Mouse (Mus musculus): ENCODE data around the gene Cbx8. TPM values are rescaled to one million over a fixed set of nuclear protein-coding genes. Genes with fewer than 3 reads are reported as not detected.

The Cbx8 gene
- polyA plus RNA-seq, 1 experiment from 2014 or later: 6.4 TPM

GRCm38 (mm10) chr11:119079445-119079837 is 38.7 kb upstream of the Cbx8 start:
- peaks cover 21% of the 10 kb centered on the region; the same call in 1 of the 2 replicates for H3K36me3 ChIP-seq (ENCODE audit: control insufficient read depth, insufficient read depth)
- peak overlapping the region; percentile 68 for H3K27ac ChIP-seq (ENCODE audit: low read depth, low read length)
- TF ChIP-seq CTCF (IDR thresholded peaks at IDR 0.05; ENCODE audit: low read depth): no peak
- 46% methylated on average over 7 of the region's 7 CpGs for WGBS
- no peaks in the 10 kb centered on the region for H3K27me3 ChIP-seq (replicated peaks; ENCODE audit: control insufficient read depth, insufficient read depth, low read length)
- H3K4me1 ChIP-seq (replicated peaks; ENCODE audit: control insufficient read depth, insufficient read depth, low read length): peaks cover 25% of the 10 kb centered on the region; the same call in 1 of the 2 replicates
- peak overlapping the region; percentile 55 for H3K4me2 ChIP-seq (replicated peaks; ENCODE audit: low read depth)
- ATAC-seq: no peak
- peak overlapping the region; percentile 34 for H3K9ac ChIP-seq (ENCODE audit: low read depth, low read length)
- H3K9me3 ChIP-seq (ENCODE audit: control insufficient read depth): no peaks in the 10 kb centered on the region
- 0 out of 2 replicates have a peak overlapping the region, but pooled peaks have one; percentile 17 for H3K4me3 ChIP-seq (ENCODE audit: low read depth, low read length)

GRCm38 (mm10) chr11:119078691-119079444 is 38.1 kb upstream of the Cbx8 start:
- H3K27ac ChIP-seq (ENCODE audit: low read depth, low read length): peak overlapping the region; percentile 68; the same call in 1 of the 2 replicates
- peak; percentile 27; the same call in 1 of the 2 replicates for ATAC-seq
- H3K4me3 ChIP-seq (ENCODE audit: low read depth, low read length): peak overlapping the region; percentile 17
- WGBS: 13% methylated on average over 26 of the region's 27 CpGs
- H3K4me2 ChIP-seq (replicated peaks; ENCODE audit: low read depth): peak overlapping the region; percentile 55
- TF ChIP-seq CTCF (IDR thresholded peaks at IDR 0.05; ENCODE audit: low read depth): no peak
- peak overlapping the region; percentile 34 for H3K9ac ChIP-seq (ENCODE audit: low read depth, low read length)
- H3K4me1 ChIP-seq (replicated peaks; ENCODE audit: control insufficient read depth, insufficient read depth, low read length): peaks cover 22% of the 10 kb centered on the region; the same call in 1 of the 2 replicates
- H3K9me3 ChIP-seq (ENCODE audit: control insufficient read depth): no peaks in the 10 kb centered on the region
- H3K36me3 ChIP-seq (ENCODE audit: control insufficient read depth, insufficient read depth): peaks cover 21% of the 10 kb centered on the region; the same call in 1 of the 2 replicates
- H3K27me3 ChIP-seq (replicated peaks; ENCODE audit: control insufficient read depth, insufficient read depth, low read length): no peaks in the 10 kb centered on the region

GRCm38 (mm10) chr11:119077755-119078154 is 37.0 kb upstream of the Cbx8 start:
- TF ChIP-seq CTCF (IDR thresholded peaks at IDR 0.05; ENCODE audit: low read depth): no peak
- Histone ChIP-seq H3K9ac (ENCODE audit: low read depth, low read length) (no peak overlapping the region), H3K36me3 (ENCODE audit: control insufficient read depth, insufficient read depth) (peaks cover 21% of the 10 kb centered on the region; the same call in 1 of the 2 replicates), H3K4me3 (ENCODE audit: low read depth, low read length) (no peak overlapping the region), H3K4me2 (replicated peaks; ENCODE audit: low read depth) (no peak overlapping the region), H3K9me3 (ENCODE audit: control insufficient read depth) (no peaks in the 10 kb centered on the region), H3K4me1 (replicated peaks; ENCODE audit: control insufficient read depth, insufficient read depth, low read length) (peaks cover 24% of the 10 kb centered on the region; the same call in 1 of the 2 replicates), H3K27ac (ENCODE audit: low read depth, low read length) (no peak overlapping the region), H3K27me3 (replicated peaks; ENCODE audit: control insufficient read depth, insufficient read depth, low read length) (no peaks in the 10 kb centered on the region)
- WGBS: 86% methylated on average over 4 of the region's 4 CpGs
- no peak for ATAC-seq

- Histone ChIP-seq H3K27ac (ENCODE audit: low read depth, low read length) (no peak overlapping the region), H3K9me3 (ENCODE audit: control insufficient read depth) (no peaks in the 10 kb centered on the region), H3K9ac (ENCODE audit: low read depth, low read length) (no peak overlapping the region), H3K36me3 (ENCODE audit: control insufficient read depth, insufficient read depth) (peaks cover 4% of the 10 kb centered on the region; the same call in 1 of the 2 replicates), H3K27me3 (replicated peaks; ENCODE audit: control insufficient read depth, insufficient read depth, low read length) (no peaks in the 10 kb centered on the region), H3K4me1 (replicated peaks; ENCODE audit: control insufficient read depth, insufficient read depth, low read length) (peaks cover 22% of the 10 kb centered on the region), H3K4me3 (ENCODE audit: low read depth, low read length) (no peak overlapping the region), H3K4me2 (replicated peaks; ENCODE audit: low read depth) (no peak overlapping the region)
- TF ChIP-seq CTCF (IDR thresholded peaks at IDR 0.05; ENCODE audit: low read depth): no peak
- no peak for ATAC-seq
- WGBS: 79% methylated on average over 5 of the region's 5 CpGs
Measured at GRCm38 (mm10) chr11:119075805-119076204, 35.0 kb upstream of the Cbx8 start.

GRCm38 (mm10) chr11:119073876-119074433 is 33.2 kb upstream of the Cbx8 start:
- Histone ChIP-seq H3K4me2 (replicated peaks; ENCODE audit: low read depth) (no peak overlapping the region), H3K27me3 (replicated peaks; ENCODE audit: control insufficient read depth, insufficient read depth, low read length) (no peaks in the 10 kb centered on the region), H3K4me1 (replicated peaks; ENCODE audit: control insufficient read depth, insufficient read depth, low read length) (peaks cover 12% of the 10 kb centered on the region), H3K36me3 (ENCODE audit: control insufficient read depth, insufficient read depth) (no peaks in the 10 kb centered on the region), H3K9me3 (ENCODE audit: control insufficient read depth) (no peaks in the 10 kb centered on the region), H3K4me3 (ENCODE audit: low read depth, low read length) (no peak overlapping the region), H3K27ac (ENCODE audit: low read depth, low read length) (no peak overlapping the region), H3K9ac (ENCODE audit: low read depth, low read length) (no peak overlapping the region)
- no peak for TF ChIP-seq CTCF (IDR thresholded peaks at IDR 0.05; ENCODE audit: low read depth)
- no peak for ATAC-seq
- 78% methylated on average over 6 of the region's 6 CpGs for WGBS

- no peak for ATAC-seq
- Histone ChIP-seq H3K4me3 (ENCODE audit: low read depth, low read length) (no peak overlapping the region), H3K27me3 (replicated peaks; ENCODE audit: control insufficient read depth, insufficient read depth, low read length) (no peaks in the 10 kb centered on the region), H3K9ac (ENCODE audit: low read depth, low read length) (no peak overlapping the region), H3K9me3 (ENCODE audit: control insufficient read depth) (no peaks in the 10 kb centered on the region), H3K4me2 (replicated peaks; ENCODE audit: low read depth) (no peak overlapping the region), H3K4me1 (replicated peaks; ENCODE audit: control insufficient read depth, insufficient read depth, low read length) (peaks cover 5% of the 10 kb centered on the region; the same call in 1 of the 2 replicates), H3K27ac (ENCODE audit: low read depth, low read length) (no peak overlapping the region), H3K36me3 (ENCODE audit: control insufficient read depth, insufficient read depth) (no peaks in the 10 kb centered on the region)
- TF ChIP-seq CTCF (IDR thresholded peaks at IDR 0.05; ENCODE audit: low read depth): no peak
- WGBS: 67% methylated on average over 6 of the region's 6 CpGs
Measured at GRCm38 (mm10) chr11:119072986-119073385, 32.2 kb upstream of the Cbx8 start.
